Mouse (Mus musculus) ES-Bruce4 (cell line): ENCODE measurements at regions not wholly inside any gene's neighbourhood (a gene's known extent, or its start where the extent isn't known, plus 50 kb on each side); places are given as distances from the start of the nearest gene placed in this dataset.

Source experiments
- CTCF ChIP-seq: IDR thresholded peaks from one replicate; pipeline ENCODE4 v1.8.1; 2011; ENCODE audit warnings: low read depth, low read length
- EP300 ChIP-seq: IDR thresholded peaks from 2 replicates; pipeline ENCODE4 v1.6.1; 2011; ENCODE audit warnings: low read depth, low read length; ENCODE audit not compliant: insufficient read depth
- POLR2A ChIP-seq: IDR thresholded peaks from one replicate; pipeline ENCODE4 v1.8.1; 2011; ENCODE audit warnings: low read length; ENCODE audit not compliant: insufficient read depth

GRCm38 (mm10) chrX:115062556-115063146, 155.3 kb downstream of the Ube2dnl2 start:
- TF ChIP-seq EP300, result no peak
- no peak for TF ChIP-seq POLR2A
- no peak for TF ChIP-seq CTCF
